Mouse (Mus musculus): ENCODE results near the gene Coa6. TPM values are rescaled to one million over a fixed set of nuclear protein-coding genes. Genes with fewer than 3 reads are reported as not detected.

The Coa6 gene
- 37.4 TPM for polyA plus RNA-seq (2014; fragmentation: Illumina TruSeq; extraction: RNeasy Lipid Tissue Mini Kit (QIAGEN cat#74804); ENCODE audit: low read depth, low replicate concordance)

DNA sequence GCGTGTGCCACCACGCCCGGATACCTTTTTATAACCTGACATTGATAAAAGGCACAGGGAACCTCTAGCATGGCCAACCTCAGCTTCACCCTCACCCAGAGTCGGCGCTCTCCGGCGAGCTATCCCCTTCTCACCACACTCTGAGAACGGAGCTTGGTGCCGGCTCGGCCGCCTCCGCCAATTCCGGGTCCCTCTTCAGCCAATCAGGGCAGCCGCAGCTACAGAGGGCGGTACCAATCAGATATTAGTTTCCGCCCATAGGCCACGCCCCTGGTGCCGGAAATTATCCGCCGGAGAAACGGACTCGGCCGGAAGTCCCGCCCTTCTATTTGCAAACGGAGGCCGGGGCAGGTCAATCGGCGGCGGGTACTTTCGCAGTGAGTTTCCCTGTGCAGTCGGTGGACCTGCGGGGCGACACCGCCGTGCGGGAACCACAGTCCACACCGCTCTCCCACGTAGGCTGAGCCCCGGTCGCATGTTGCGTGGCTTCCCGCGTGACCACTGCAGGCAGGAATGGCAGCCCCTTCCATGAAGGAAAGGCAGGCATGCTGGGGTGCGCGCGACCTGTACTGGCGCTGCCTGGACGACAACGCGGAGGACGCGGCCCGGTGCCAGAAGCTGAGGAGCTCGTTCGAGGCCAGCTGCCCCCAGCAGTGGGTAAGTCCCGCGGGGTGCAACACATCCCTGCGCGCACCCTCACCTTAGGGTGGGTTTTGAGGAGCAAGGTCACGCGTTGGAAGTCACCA lies at the start of gene Coa6:
TSS of gene Coa6 (plus strand) at position 342 of the 746 bp plus-strand sequence.

DNA sequence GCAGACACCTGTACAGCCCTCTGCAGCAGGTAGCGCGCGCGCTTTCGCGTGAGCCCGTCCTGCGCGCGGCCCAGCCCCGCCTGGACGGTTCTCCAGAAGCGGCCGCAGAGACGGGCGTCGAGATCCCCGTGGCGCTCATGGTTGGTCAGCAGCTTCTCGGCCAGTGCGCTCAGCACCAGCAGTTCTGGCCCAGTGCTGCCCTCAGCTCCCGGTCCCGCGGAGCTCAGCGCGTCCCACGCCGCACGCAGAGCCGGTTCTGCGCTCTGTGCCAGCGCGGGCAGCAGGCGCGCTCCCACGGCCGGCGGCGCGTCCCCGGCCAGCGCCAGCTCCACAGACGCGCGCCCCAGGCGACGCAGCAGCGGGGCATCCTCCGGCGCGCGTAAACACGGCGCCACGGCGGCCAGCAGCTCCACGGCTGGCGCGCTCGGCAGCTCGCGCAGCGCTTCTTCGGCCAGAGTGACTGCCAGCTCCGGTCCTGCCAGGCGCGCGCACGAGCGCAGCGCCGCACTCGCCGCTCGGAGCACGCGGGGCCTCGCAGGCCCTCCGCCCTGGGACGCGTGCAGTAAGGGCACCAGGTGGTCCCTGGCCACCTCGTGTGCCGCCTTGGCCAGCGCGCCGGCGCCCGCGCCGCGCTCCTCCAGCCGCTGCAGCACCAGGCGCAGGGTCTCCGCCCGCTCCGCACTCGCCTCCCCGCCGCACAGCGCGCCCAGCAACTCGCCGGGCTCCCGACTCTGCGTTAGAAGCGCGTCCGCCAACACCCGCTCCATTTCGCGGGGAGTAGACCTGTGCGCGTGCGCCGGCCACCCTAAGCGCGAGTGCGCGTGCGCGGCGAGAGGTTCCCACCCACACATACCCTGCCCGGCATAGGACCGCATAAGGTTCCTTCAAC lies 52.2 kb downstream of the Coa6 start, which contains the start of gene Tarbp1:
TSS of gene Tarbp1 (minus strand) at position 767 of the 889 bp plus-strand sequence.

Other genes starting within 250 kb of the Coa6 start
- gene Slc35f3, start 124.0 kb upstream of the Coa6 start, polyA plus RNA-seq (2014; fragmentation: Illumina TruSeq; extraction: RNeasy Lipid Tissue Mini Kit (QIAGEN cat#74804); ENCODE audit: low read depth, low replicate concordance), result not detected
- gene Tarbp1, start 52.5 kb downstream of the Coa6 start, polyA plus RNA-seq (2014; fragmentation: Illumina TruSeq; extraction: RNeasy Lipid Tissue Mini Kit (QIAGEN cat#74804); ENCODE audit: low read depth, low replicate concordance), result 3.6 TPM
- 21.9 TPM for gene Irf2bp2, start 171.5 kb downstream of the Coa6 start, polyA plus RNA-seq (2014; fragmentation: Illumina TruSeq; extraction: RNeasy Lipid Tissue Mini Kit (QIAGEN cat#74804); ENCODE audit: low read depth, low replicate concordance)